Mouse (Mus musculus) testis, adult 2 months (tissue): ENCODE results near the gene Gm37240.

Experiments
- CTCF ChIP-seq: fragments of 200-500 bp; IDR thresholded peaks from 2 replicates; pipeline ENCODE4 v1.5.1; 2012; ENCODE audit warnings: low read depth, mild to moderate bottlenecking, inconsistent platforms, low read length, moderate library complexity; ENCODE audit not compliant: control insufficient read depth, insufficient read depth, insufficient replicate concordance
- POLR2A ChIP-seq: fragments of 200-500 bp; IDR thresholded peaks from 2 replicates; pipeline ENCODE4 v1.6.1; 2012; ENCODE audit warnings: low read depth, mild to moderate bottlenecking, inconsistent platforms, low read length, moderate library complexity; ENCODE audit not compliant: control insufficient read depth

- TF ChIP-seq CTCF: no peak
- TF ChIP-seq POLR2A: no peak
These were observed 674.5 kb downstream of the Gm37240 start for GRCm38 (mm10) chr3:85212751-85213350.
